Mouse (Mus musculus) neural tube, embryonic 13.5 days (tissue): Measurements from ENCODE around the gene Uvrag. TPM values are rescaled to one million over a fixed set of nuclear protein-coding genes. Genes with fewer than 3 reads are reported as not detected.

Source experiments
- ATAC-seq: fragments of 200-750 bp; cut with Nextera tagmentation; 2 replicates; pipeline ENCODE4 v1.8.0; 2017; ENCODE audit warnings: low read depth, mild to moderate bottlenecking, moderate TSS enrichment, moderate library complexity
- H3K27ac ChIP-seq: fragments of 300-500 bp; sonication (generic); replicated peaks from 2 replicates; pipeline ENCODE4 v1.5.1; 2015; ENCODE audit warnings: moderate library complexity, mild to moderate bottlenecking, inconsistent platforms
- H3K27me3 ChIP-seq: fragments of 300-500 bp; sonication (generic); 2 replicates; pipeline ENCODE4 v1.6.1; 2015; ENCODE audit warnings: mild to moderate bottlenecking, inconsistent platforms
- H3K36me3 ChIP-seq: fragments of 300-500 bp; sonication (generic); 2 replicates; pipeline ENCODE4 v1.6.1; 2015; ENCODE audit warnings: mild to moderate bottlenecking, inconsistent platforms
- H3K4me1 ChIP-seq: fragments of 300-500 bp; sonication (generic); replicated peaks from 2 replicates; pipeline ENCODE4 v1.6.1; 2015; ENCODE audit warnings: inconsistent platforms
- H3K4me2 ChIP-seq: fragments of 300-500 bp; sonication (generic); 2 replicates; pipeline ENCODE4 v1.6.1; 2015; ENCODE audit warnings: inconsistent platforms, mild to moderate bottlenecking, moderate library complexity
- H3K4me3 ChIP-seq: fragments of 300-500 bp; sonication (generic); 2 replicates; pipeline ENCODE4 v1.5.1; 2015; ENCODE audit warnings: mild to moderate bottlenecking, inconsistent platforms
- H3K9ac ChIP-seq: fragments of 300-500 bp; sonication (generic); 2 replicates; pipeline ENCODE4 v1.6.1; 2015; ENCODE audit warnings: moderate library complexity, mild to moderate bottlenecking, inconsistent platforms
- H3K9me3 ChIP-seq: fragments of 300-500 bp; sonication (generic); 2 replicates; pipeline ENCODE4 v1.6.1; 2016; ENCODE audit warnings: inconsistent platforms
- WGBS: fragments of 180-500 bp; shearing (Covaris S2); methylation state at CpG from one replicate; pipeline ENCODE4 v1.1.7; 2015; 5-methylcytosine and 5-hydroxymethylcytosine counted together
- polyA plus RNA-seq: library from polyadenylated mRNA; unstranded; fragments of >200 nt; fragmentation: Nextera tagmentation; extraction: Ambion mirVana; gene quantifications from 2 replicates; pipeline ENCODE4 v1.2.1, GENCODE M21; 2015

The Uvrag gene
- polyA plus RNA-seq: 15.8 and 16.6 TPM in 2 replicates

GRCm38 (mm10) chr7:99140984-99141918 is at the start of gene Uvrag:
TSS of gene Uvrag (minus strand) at chr7:99141141.
- H3K27ac ChIP-seq: peak within 1 kb of the TSS; percentile 93
- H3K27me3 ChIP-seq: no peaks in the 10 kb centered on the region
- WGBS: under 1% methylated on average over 51 of the region's 51 CpGs
- H3K9ac ChIP-seq: peak within 1 kb of the TSS; percentile 92
- peak; percentile 99 for ATAC-seq
- H3K36me3 ChIP-seq: no peaks in the 10 kb centered on the region
- peak within 1 kb of the TSS; percentile 77 for H3K4me2 ChIP-seq
- peaks cover 25% of the 10 kb centered on the region for H3K4me1 ChIP-seq
- peak within 1 kb of the TSS; percentile 98 for H3K4me3 ChIP-seq
- H3K9me3 ChIP-seq: no peaks in the 10 kb centered on the region

DNA sequence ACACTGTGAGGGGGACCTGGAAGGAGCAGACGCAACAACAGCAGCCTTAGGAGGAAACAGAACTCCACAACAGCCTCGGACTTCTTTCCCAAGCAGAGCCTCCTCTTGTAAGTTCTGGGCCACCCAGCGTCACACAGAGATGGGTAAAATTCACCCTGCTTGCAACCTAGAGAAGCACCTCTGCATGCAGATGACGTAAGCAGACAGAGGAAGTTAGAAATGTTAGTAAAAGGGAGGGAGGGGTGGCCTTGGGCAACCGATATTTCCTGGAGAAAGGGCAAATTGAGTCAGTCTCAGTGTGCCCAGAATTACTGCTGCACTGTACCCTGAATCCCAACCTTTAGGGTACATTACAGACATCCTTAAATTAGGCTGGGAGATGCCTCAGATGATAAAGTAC is 48.9 kb upstream of the Uvrag start:
- H3K9me3 ChIP-seq: no peaks in the 10 kb centered on the region

GRCm38 (mm10) chr7:99188630-99189029 is 47.7 kb upstream of the Uvrag start:
- WGBS: 80% methylated on average over 6 of the region's 6 CpGs

More for the DNA sequence above, 48.9 kb upstream of the Uvrag start:
- no peaks in the 10 kb centered on the region for H3K36me3 ChIP-seq
- H3K4me3 ChIP-seq: no peak overlapping the region
- no peaks in the 10 kb centered on the region for H3K4me1 ChIP-seq
- no peaks in the 10 kb centered on the region for H3K27me3 ChIP-seq
- H3K27ac ChIP-seq: no peak overlapping the region
- WGBS: 82% methylated on average over 5 of the region's 5 CpGs
- H3K9ac ChIP-seq: no peak overlapping the region
- no peak overlapping the region for H3K4me2 ChIP-seq
- ATAC-seq: no peak

DNA sequence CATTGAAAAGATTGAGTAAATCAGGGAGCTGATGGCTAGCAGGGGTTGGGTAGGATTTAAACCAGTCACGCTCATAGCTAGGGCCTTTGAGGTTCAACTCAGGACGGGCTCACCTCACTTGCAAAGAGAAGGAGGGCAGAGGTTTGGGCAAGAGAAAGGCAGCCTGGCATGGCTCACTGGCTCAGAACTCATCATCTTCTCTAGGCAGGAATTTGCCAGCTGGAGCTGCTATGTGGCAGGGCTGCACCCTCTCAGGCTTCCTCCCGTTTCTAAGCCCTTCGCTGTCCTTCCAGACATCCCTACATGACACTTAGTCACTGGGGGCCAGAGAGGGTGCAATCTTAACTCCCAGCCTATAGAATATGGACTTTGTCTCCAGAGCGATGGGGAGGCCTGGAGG is 46.5 kb upstream of the Uvrag start:
- H3K4me3 ChIP-seq: no peak overlapping the region
- H3K27ac ChIP-seq: no peak overlapping the region
- H3K9ac ChIP-seq: no peak overlapping the region
- H3K36me3 ChIP-seq: no peaks in the 10 kb centered on the region
- no peak for ATAC-seq
- no peaks in the 10 kb centered on the region for H3K9me3 ChIP-seq
- 0 out of 2 replicates have a peak, but pooled peaks cover 3% of the 10 kb centered on the region for H3K4me1 ChIP-seq
- peaks cover 9% of the 10 kb centered on the region; the same call in 1 of the 2 replicates for H3K27me3 ChIP-seq
- 85% methylated on average over 5 of the region's 5 CpGs for WGBS
- H3K4me2 ChIP-seq: no peak overlapping the region

More at GRCm38 (mm10) chr7:99188630-99189029, 47.7 kb upstream of the Uvrag start:
- no peak overlapping the region for H3K27ac ChIP-seq
- H3K36me3 ChIP-seq: no peaks in the 10 kb centered on the region
- no peak overlapping the region for H3K9ac ChIP-seq
- no peaks in the 10 kb centered on the region for H3K9me3 ChIP-seq
- no peaks in the 10 kb centered on the region for H3K4me1 ChIP-seq
- no peak overlapping the region for H3K4me3 ChIP-seq
- H3K27me3 ChIP-seq: peaks cover 8% of the 10 kb centered on the region; the same call in 1 of the 2 replicates
- H3K4me2 ChIP-seq: no peak overlapping the region
- ATAC-seq: no peak

DNA sequence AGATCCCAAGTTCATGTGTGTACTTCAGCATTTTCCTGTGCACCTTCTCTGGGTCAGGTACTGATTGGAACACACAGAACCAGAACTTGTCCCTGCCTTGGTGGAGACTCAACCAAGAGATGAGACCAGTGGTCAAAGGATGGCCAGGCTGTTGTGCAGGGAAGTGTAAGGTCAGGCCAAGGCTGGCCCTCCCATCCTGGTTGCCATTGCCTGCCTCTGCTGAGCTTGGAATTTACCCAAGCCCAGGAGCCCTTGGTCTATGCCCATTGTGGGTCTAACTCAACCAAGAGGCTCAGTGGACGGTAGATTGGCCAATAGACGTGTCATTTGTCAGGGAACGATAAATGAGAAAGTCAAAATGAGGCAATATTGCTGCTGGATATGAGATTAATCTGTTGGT is 44.5 kb upstream of the Uvrag start:
- Histone ChIP-seq H3K36me3 (no peaks in the 10 kb centered on the region), H3K27ac (no peak overlapping the region), H3K9me3 (no peaks in the 10 kb centered on the region), H3K4me1 (peaks cover 15% of the 10 kb centered on the region), H3K4me3 (no peak overlapping the region), H3K9ac (no peak overlapping the region), H3K27me3 (peaks cover 18% of the 10 kb centered on the region), H3K4me2 (no peak overlapping the region)
- WGBS: 90% methylated on average over 3 of the region's 3 CpGs
- no peak for ATAC-seq

DNA sequence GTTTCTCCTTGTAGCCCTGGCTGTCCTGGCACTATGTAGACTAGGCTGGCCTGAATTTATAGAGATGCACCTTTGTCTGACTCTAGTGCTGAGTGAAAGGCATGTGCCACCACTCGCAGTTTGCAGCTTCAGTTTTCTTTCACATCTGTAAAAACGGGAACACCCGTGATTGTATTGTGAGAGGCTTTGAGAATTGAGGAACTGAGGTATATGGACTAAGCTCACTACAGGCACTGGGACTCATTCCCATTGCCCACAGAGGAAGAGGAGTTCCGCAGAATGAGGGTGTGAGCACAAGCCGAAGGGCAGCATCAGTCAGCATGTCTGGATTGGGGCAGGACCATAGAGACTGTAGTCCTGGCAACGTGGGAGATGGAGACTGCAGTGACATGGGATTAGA is 42.8 kb upstream of the Uvrag start:
- peak overlapping the region; percentile 86; the same call in 1 of the 2 replicates for H3K9ac ChIP-seq
- H3K4me2 ChIP-seq: no peak overlapping the region
- peaks cover 18% of the 10 kb centered on the region for H3K27me3 ChIP-seq
- H3K36me3 ChIP-seq: no peaks in the 10 kb centered on the region
- 75% methylated on average over 6 of the region's 6 CpGs for WGBS
- no peak overlapping the region for H3K4me3 ChIP-seq
- no peak for ATAC-seq
- H3K9me3 ChIP-seq: no peaks in the 10 kb centered on the region
- no peak overlapping the region for H3K27ac ChIP-seq
- peaks cover 15% of the 10 kb centered on the region for H3K4me1 ChIP-seq

DNA sequence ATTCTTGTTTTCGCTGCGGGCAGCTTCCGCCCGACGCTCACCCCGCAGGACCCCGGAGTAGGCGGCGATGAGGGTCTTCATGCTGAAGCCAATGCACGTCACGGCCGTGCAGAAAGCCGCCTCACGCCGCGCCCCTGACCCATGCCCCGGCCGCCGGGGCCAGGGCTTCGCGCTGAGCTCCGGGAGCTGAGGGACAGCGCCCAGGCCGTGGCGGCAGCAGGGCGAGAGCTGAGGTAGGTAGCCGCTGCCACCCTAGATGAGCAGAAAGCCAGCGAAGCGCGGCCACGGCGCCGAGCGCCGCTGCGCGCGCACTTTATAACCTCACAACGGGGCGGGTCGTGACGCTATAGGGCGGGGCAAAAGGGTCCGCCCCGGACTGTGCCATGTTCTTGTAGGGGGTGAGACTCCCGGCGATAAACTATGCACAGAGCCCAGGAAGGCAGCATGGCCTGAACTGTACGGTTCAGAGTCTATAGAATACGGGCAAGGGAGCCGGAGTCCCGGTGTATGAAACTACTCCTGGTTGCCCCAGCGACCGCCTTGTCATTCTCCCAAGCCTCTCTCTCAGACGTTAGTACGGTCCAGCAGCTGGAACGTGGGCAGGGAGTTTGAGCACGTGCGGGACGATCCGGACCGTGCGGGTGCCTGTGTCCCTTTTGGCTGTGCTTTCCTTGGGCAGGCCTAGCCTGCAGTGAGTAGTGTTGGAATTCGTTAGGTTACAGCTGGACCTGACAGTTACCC is 41.7 kb upstream of the Uvrag start, which contains the start of gene Dgat2:
Gene Dgat2 (minus strand): TSS at position 288 of the 741 bp plus-strand sequence.
- H3K4me3 ChIP-seq: peak within 1 kb of the TSS; percentile 76
- H3K9ac ChIP-seq: peak within 1 kb of the TSS; percentile 86
- H3K4me1 ChIP-seq: peaks cover 15% of the 10 kb centered on the region
- H3K27ac ChIP-seq: peak within 1 kb of the TSS; percentile 75
- no peaks in the 10 kb centered on the region for H3K9me3 ChIP-seq
- WGBS: 1% methylated on average over 63 of the region's 63 CpGs
- H3K4me2 ChIP-seq: peak within 1 kb of the TSS; percentile 91
- H3K36me3 ChIP-seq: no peaks in the 10 kb centered on the region
- H3K27me3 ChIP-seq: peaks cover 18% of the 10 kb centered on the region
- peak; percentile 94 for ATAC-seq

DNA sequence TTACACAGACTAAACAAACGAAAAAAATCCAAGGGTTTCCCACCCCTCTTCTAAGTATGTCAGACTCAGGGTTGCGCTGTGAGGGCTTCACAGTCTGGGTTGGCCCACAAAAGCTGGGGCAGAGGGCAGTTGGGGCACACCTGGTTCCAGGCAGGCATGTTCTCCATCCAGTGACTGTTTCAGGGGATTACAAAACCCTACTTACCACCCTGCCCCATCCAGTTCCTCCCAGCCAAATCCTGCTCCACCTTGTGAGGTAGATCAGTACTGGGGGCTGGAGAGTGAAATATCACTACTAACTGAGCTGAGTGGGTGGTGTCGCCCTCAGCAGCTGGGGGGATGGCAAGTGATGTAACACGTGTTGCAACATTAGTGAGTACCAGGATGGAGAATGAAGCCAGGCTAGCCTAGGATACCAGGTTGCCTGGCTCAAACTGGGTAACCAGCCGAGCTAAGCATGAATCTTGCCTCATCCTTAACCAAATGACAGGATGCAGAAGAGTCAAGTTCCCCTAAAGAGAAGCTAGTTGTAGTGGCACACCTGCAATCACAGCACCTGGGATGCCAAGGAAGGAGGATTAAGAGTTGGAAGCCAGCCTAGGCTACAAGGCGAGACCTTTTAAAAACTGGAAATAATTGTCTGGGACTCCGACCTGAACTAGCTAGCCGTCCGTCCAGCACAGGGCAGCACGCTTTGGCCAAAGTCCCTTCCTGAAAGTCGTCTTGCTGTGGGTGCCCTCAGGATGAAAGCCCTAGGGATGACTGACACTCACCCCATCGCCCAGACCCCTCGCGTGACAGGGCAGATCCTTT is 40.9 kb upstream of the Uvrag start:
- Histone ChIP-seq H3K4me3 (peak overlapping the region; percentile 76), H3K4me2 (peak overlapping the region; percentile 91), H3K36me3 (no peaks in the 10 kb centered on the region), H3K9ac (peak overlapping the region; percentile 86), H3K4me1 (peaks cover 15% of the 10 kb centered on the region), H3K9me3 (no peaks in the 10 kb centered on the region), H3K27me3 (peaks cover 18% of the 10 kb centered on the region), H3K27ac (no peak overlapping the region)
- 0 out of 2 replicates have a peak, but pooled peaks have one; percentile 1 for ATAC-seq
- 20% methylated on average over 14 of the region's 14 CpGs for WGBS

DNA sequence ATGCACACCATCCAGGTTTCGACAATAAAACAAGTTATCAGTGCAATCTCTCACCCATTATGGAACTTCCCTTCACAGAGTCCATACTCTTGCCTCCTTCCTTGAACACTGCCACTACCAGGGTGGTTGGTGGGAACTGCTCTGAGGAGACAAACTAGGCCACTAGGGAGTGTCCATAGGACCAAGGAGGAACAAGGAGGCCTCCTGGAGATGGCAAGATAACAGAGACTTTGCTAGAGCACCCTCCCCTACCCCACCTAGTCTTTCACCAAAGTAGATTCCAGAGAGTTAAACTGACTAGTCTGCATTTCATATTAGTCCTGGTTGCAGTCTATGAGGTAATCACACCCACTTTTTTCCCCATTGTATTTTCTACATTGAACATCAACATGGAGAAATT is 39.2 kb upstream of the Uvrag start:
- H3K4me2 ChIP-seq: no peak overlapping the region
- no peaks in the 10 kb centered on the region for H3K9me3 ChIP-seq
- H3K27me3 ChIP-seq: peaks cover 18% of the 10 kb centered on the region
- no peak overlapping the region for H3K9ac ChIP-seq
- no peak overlapping the region for H3K4me3 ChIP-seq
- no peak overlapping the region for H3K27ac ChIP-seq
- peaks cover 15% of the 10 kb centered on the region for H3K4me1 ChIP-seq
- 89% methylated on average over 1 of the region's 1 CpGs for WGBS
- ATAC-seq: no peak
- no peaks in the 10 kb centered on the region for H3K36me3 ChIP-seq

GRCm38 (mm10) chr7:99179271-99179670 is 38.3 kb upstream of the Uvrag start:
- 93% methylated on average over 9 of the region's 9 CpGs for WGBS

DNA sequence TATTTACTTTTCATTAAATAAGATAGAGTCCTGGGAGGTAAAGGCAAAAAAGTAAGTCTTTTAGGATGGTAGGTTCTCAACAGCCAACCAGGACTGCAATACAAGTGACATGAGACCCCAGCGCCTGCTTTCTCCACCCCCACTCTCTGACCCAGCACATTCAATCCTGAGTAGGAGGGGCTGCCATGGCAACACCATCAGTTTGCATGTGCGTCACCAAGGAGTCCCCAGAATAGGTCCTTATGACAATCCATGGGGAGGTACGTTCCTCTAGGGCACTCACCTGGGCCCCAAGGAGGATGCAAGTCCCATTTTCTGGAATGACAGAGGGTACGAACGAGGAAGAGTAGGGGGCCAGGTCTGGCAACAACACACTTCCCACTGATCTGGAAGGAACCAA is 36.4 kb upstream of the Uvrag start:
- ATAC-seq: no peak
- H3K9me3 ChIP-seq: no peaks in the 10 kb centered on the region
- no peak overlapping the region for H3K9ac ChIP-seq
- H3K4me1 ChIP-seq: peaks cover 12% of the 10 kb centered on the region
- H3K27me3 ChIP-seq: peaks cover 10% of the 10 kb centered on the region
- no peak overlapping the region for H3K4me3 ChIP-seq
- H3K4me2 ChIP-seq: no peak overlapping the region
- H3K36me3 ChIP-seq: no peaks in the 10 kb centered on the region
- H3K27ac ChIP-seq: no peak overlapping the region
- 62% methylated on average over 5 of the region's 5 CpGs for WGBS

More at GRCm38 (mm10) chr7:99179271-99179670, 38.3 kb upstream of the Uvrag start:
- no peak overlapping the region for H3K9ac ChIP-seq
- peaks cover 17% of the 10 kb centered on the region for H3K27me3 ChIP-seq
- no peak overlapping the region for H3K27ac ChIP-seq
- peaks cover 15% of the 10 kb centered on the region for H3K4me1 ChIP-seq
- no peak for ATAC-seq
- H3K4me2 ChIP-seq: no peak overlapping the region
- H3K4me3 ChIP-seq: no peak overlapping the region
- no peaks in the 10 kb centered on the region for H3K36me3 ChIP-seq
- no peaks in the 10 kb centered on the region for H3K9me3 ChIP-seq
